Mouse (Mus musculus) layer of hippocampus, adult 9-10 months (tissue): ENCODE data around the gene Cpm.
"Not testable (repeated sequence)": the region's sequence is repeated elsewhere in the genome, so short reads cannot be mapped to it uniquely, and the experiment has no call there.

Experiments
- DNase-seq: peaks from one replicate; pipeline ENCODE4 v3.0.0; 2022; ENCODE audit warnings: low spot score

Cpm gene

DNA sequence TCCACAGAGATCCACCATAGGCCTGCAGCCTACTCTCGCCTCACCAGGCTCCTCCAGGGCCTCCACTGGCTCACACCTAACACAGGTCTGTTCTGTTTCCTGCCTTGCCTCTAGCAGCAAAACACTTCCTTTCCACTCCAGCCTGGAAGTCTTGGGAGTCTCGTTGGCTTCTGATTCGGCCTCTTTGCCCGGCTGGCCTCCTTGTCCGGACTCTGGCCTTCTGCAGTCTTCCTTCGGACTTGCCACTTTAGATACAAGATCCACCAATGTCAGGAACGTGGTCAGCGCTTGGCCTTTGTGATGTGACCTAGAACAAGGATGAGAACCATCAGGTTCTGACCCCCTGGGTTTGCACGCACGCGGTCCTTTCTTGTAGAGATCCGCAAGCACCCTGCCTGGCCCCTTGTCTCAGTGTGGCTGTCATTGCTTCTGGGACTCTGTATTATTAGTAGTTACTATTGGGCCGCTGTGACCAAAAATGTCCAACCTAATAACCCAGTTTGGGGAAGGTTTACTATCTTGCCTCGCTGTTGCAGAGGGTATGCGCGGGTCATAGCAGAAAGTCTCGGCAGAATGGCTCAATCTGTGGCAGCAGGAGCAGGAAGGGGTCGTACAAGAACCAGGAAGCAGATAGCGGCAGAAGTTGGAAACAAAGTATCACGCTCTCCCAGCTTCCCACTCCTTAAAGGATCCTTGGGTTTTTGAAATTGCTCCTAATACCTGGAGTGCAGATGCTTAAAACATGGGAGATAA lies 22.1 kb upstream of the Cpm start:
- no peak for DNase-seq

GRCm38 (mm10) chr10:117607804-117608279 lies 21.5 kb upstream of the Cpm start:
- no peak for DNase-seq

GRCm38 (mm10) chr10:117608487-117608886 lies 20.8 kb upstream of the Cpm start:
- no peak for DNase-seq

DNA sequence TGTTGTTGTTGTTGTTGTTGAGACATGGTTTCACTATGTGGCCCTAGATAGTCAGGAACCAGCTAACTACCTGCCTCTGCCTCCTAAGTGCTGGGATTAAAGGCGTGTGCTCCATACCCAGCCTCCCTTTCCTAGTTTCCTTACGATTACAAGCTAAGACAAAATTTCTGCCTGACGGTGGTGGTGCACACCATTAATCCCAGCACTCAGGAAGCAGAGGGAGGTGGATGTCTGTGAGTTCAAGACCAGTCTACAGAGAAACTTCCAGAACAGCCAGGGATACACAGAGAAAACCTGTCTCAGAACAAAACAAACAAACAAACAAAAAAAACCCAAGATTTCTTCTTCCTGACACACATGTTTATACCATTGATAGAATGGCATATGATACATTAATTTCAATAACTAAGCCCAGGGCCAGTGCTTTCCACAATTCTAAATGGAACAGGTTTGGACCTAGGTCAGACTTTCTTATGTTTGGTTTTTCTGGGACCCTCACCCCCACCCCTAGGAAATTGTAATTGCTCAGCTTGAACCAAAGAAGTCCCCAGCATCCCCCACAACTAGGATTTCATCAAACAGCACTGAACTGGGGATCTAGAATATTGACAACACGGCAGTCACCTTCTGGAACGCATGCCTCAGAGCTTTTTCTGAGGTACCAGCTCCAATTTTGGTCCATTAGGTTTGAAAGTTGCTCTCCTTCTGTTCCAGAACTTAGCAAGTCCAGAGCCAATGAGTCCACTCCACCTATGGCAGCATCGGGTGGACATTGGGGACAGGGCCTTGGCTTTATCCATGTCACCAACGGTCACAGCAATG lies 20.1 kb upstream of the Cpm start:
- DNase-seq, result no peak

GRCm38 (mm10) chr10:117609810-117610090 lies 19.6 kb upstream of the Cpm start:
- no peak for DNase-seq

DNA sequence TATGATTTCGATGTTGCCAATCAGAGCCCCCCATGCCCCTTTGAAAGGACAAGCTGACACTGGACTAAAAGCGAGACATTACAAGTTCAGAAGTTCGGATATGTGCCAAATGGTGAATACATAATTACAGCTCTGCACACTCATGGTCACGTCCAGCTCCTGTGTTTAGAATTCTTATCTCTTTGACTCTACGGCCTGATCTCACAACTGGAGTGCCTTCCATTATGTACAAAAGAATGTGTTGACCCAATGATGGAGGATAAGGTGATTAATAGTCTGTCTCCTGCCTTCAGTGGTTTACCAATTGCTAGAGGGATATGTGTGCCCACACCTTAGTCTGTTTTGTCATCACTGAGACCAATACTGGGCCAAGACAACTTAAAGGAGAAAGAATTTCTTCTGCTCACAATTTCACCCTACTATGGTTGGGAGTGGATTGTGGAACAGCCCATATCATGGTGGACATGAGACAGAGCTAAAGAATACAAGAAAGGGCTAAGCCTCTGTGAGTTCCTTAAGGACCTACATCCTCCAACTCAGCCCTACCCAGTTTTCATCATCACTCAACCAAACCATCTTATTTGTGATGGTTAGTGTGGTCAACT lies 19.0 kb upstream of the Cpm start:
- no peak for DNase-seq

GRCm38 (mm10) chr10:117610794-117611384 lies 18.4 kb upstream of the Cpm start:
- DNase-seq, result no peak

GRCm38 (mm10) chr10:117611503-117611902 lies 17.8 kb upstream of the Cpm start:
- no peak for DNase-seq

DNA sequence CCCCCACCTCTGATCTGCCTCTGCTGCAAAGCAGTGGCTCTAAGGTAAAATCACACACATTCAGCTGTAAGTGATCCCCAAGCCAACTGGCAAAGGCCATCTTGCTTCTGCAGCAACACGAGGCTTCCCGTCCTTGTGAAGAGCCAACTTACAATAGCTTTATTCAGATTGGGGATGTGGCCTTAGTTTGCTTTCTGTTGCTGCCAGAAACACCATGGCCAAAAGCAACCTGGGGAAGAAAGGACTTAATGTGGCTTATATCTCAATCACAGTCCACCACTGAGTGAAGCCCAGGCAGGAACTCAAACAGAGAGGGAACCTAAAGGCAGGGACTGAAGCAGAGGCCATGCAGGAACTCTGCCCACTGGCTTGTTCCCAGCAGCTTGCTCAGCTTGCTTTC lies 17.3 kb upstream of the Cpm start:
- no peak for DNase-seq

- no peak for DNase-seq
Observed at GRCm38 (mm10) chr10:117612621-117613584, 16.4 kb upstream of the Cpm start.

GRCm38 (mm10) chr10:117613960-117614359 lies 15.3 kb upstream of the Cpm start:
- no peak for DNase-seq

- DNase-seq, result no peak
Observed at GRCm38 (mm10) chr10:117614387-117614786, 14.9 kb upstream of the Cpm start.

- DNase-seq, result no peak
Observed at GRCm38 (mm10) chr10:117615239-117615638, 14.1 kb upstream of the Cpm start.

DNA sequence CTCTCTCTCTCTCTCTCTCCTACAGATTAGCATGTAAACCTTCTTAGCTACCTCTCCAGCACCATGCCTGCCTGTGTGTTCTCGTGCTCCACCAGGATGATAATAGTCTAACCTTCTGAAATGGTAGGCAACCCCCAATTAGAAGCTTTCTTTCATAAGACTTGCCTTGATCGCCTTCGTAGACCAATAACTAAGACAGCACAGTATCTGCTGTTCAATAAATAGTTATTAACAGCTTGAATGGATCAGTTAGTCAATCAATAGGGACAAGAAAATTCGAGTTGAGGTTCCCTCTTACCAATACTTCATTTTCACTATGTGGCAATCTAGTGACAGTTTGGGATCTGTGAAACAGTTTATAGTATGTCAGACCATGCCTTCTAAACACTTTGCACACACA lies 13.6 kb upstream of the Cpm start:
- DNase-seq, result no peak

DNA sequence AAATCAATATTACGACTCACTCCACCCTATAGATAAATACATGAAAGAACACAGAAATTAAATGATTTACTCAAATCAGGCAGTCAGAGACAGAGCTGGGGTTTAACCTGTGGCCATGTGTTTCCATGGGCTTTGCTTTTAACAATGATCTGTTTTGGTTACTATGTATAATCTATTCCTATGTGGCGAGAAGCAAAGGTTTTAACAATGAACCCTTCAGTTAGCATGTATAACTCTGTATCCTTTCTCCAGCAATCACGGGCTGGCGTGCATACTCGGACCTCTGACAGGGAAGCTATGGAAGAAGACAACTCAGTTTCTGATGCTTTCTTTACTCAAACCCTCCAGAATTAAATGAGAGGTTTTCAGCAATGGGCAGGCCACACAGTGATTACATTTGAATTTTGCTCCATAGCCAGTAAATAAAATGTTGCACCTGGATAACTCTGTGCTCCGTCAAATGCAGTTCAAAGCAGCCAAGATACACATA lies 13.1 kb upstream of the Cpm start:
- DNase-seq, result no peak

- DNase-seq, result not testable (repeated sequence)
Observed at GRCm38 (mm10) chr10:117616765-117617164, 12.5 kb upstream of the Cpm start.

- DNase-seq, result no peak
Observed at GRCm38 (mm10) chr10:117617568-117618345, 11.5 kb upstream of the Cpm start.

DNA sequence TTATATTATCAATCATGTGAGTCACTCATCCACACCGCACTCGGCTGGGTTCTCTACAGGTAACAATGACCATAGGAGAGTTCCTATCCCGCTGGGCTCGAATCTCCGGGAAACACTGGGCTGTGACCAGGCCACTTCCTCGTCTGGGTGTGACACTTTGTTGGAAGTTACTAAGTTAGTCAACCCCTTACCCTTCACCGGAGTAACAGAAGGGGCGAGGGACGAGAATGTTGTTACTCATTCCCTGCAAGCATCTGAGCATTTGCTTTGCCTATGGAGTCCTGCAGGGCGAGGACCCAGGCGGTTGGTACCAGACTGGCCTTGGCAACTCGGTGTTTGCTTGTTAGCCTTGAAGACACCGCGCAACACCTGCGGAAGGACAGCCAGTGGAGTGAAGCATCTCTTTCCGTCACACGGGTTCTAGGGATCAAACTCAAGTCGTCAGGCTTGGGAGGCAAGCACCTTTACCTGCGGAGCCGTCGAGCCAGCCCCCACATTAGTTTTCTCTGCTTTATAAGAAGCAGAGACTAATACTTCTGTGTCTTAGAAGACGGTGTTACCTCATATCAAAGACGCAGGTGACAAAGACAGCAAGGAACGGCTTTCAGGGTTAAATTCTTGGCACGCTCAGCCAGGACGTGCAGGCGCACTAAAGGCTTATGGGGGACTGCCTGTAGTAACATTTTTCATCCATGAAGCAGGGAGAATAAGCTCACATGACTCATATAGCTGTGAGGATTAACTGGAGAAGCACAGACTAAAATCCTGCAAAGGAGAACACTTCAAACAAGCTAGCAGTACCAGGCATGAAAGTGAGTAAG lies 10.0 kb upstream of the Cpm start:
- DNase-seq, result no peak

GRCm38 (mm10) chr10:117619862-117620179 lies 9.5 kb upstream of the Cpm start:
- DNase-seq, result no peak

- no peak for DNase-seq
Observed at GRCm38 (mm10) chr10:117620530-117620929, 8.8 kb upstream of the Cpm start.
